Mouse (Mus musculus): ENCODE measurements around the gene Vav3.
A peak's percentile ranks its signal among the peaks of the same experiment; 100 is the strongest.

Vav3 gene

GRCm38 (mm10) chr3:109352690-109353089 is 12.2 kb downstream of the Vav3 start:
- DNase-seq (ENCODE audit: low spot score in 2 of 2), result no peak

- DNase-seq (ENCODE audit: low spot score in 2 of 2), result no peak
Measured at GRCm38 (mm10) chr3:109353814-109354213, 13.4 kb downstream of the Vav3 start.

- DNase-seq (ENCODE audit: low spot score in 2 of 2), result no peak
Measured at GRCm38 (mm10) chr3:109355158-109355557, 14.7 kb downstream of the Vav3 start.

- no peak for DNase-seq (ENCODE audit: low spot score in 2 of 2)
Measured at GRCm38 (mm10) chr3:109360746-109361145, 20.3 kb downstream of the Vav3 start.

- peak; percentile 24 to 65 for DNase-seq (ENCODE audit: low spot score in 2 of 2)
Measured at GRCm38 (mm10) chr3:109361882-109362281, 21.4 kb downstream of the Vav3 start.

GRCm38 (mm10) chr3:109362310-109362709 is 21.9 kb downstream of the Vav3 start:
- DNase-seq (ENCODE audit: low spot score in 2 of 2), result no peak

GRCm38 (mm10) chr3:109363522-109363921 is 23.1 kb downstream of the Vav3 start:
- no peak for DNase-seq (ENCODE audit: low spot score in 2 of 2)

GRCm38 (mm10) chr3:109365875-109366274 is 25.4 kb downstream of the Vav3 start:
- no peak for DNase-seq (ENCODE audit: low spot score in 2 of 2)

GRCm38 (mm10) chr3:109366411-109366851 is 26.0 kb downstream of the Vav3 start:
- DNase-seq (ENCODE audit: low spot score in 2 of 2), result no peak

- no peak for DNase-seq (ENCODE audit: low spot score in 2 of 2)
Measured at GRCm38 (mm10) chr3:109368383-109369289, 28.2 kb downstream of the Vav3 start.

GRCm38 (mm10) chr3:109371576-109371975 is 31.1 kb downstream of the Vav3 start:
- no peak for DNase-seq (ENCODE audit: low spot score in 2 of 2)

GRCm38 (mm10) chr3:109372678-109373077 is 32.2 kb downstream of the Vav3 start:
- no peak for DNase-seq (ENCODE audit: low spot score in 2 of 2)

- DNase-seq (ENCODE audit: low spot score in 2 of 2), result no peak
Measured at GRCm38 (mm10) chr3:109378278-109378677, 37.8 kb downstream of the Vav3 start.

- DNase-seq (ENCODE audit: low spot score in 2 of 2), result no peak
Measured at GRCm38 (mm10) chr3:109378684-109379083, 38.2 kb downstream of the Vav3 start.

- no peak for DNase-seq (ENCODE audit: low spot score in 2 of 2)
Measured at GRCm38 (mm10) chr3:109388730-109389129, 48.3 kb downstream of the Vav3 start.

GRCm38 (mm10) chr3:109401527-109401926 is 61.1 kb downstream of the Vav3 start:
- no peak for DNase-seq (ENCODE audit: low spot score in 2 of 2)

GRCm38 (mm10) chr3:109411294-109411693 is 70.8 kb downstream of the Vav3 start:
- DNase-seq (ENCODE audit: low spot score in 2 of 2), result no peak

- DNase-seq (ENCODE audit: low spot score in 2 of 2), result no peak
Measured at GRCm38 (mm10) chr3:109420403-109420802, 80.0 kb downstream of the Vav3 start.

GRCm38 (mm10) chr3:109421019-109421418 is 80.6 kb downstream of the Vav3 start:
- DNase-seq (ENCODE audit: low spot score in 2 of 2), result no peak

GRCm38 (mm10) chr3:109423440-109424079 is 83.1 kb downstream of the Vav3 start:
- no peak for DNase-seq (ENCODE audit: low spot score in 2 of 2)

- no peak for DNase-seq (ENCODE audit: low spot score in 2 of 2)
Measured at GRCm38 (mm10) chr3:109431285-109431684, 90.8 kb downstream of the Vav3 start.

GRCm38 (mm10) chr3:109438552-109438951 is 98.1 kb downstream of the Vav3 start:
- no peak for DNase-seq (ENCODE audit: low spot score in 2 of 2)

GRCm38 (mm10) chr3:109439253-109439652 is 98.8 kb downstream of the Vav3 start:
- no peak for DNase-seq (ENCODE audit: low spot score in 2 of 2)

Measured in spleen, postnatal 4 days (tissue).